In the genomic region with DNA sequence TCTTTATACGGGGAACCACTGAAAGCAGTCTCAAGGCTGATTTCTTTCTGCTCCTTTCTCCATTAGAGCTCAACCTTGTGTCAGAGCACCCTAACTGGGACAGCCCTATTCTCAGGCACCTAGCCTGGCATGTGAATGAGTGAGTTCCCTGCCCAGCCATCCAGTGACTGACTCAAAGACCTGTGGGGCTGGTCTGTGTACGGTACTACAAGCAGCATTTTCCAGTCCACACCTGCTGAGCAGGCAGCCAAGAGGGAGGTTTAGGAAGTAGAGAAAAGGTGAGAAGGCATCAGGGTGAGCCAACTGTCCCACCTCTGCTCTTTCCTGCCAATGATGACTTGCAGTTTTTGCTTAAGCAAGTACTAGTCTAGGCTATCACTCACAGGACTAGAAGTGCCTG, we compare ENCODE assay signal across 24 mouse cellular contexts.
DNase-seq lines count a peak whose midpoint lies in the region; ATAC-seq and TF ChIP-seq lines count a peak whose summit lies in the region.
"Had no signal": no experiment of that assay in that cellular context is flagged by ENCODE, and none has a peak within 500 bp of the region (broad histone marks: within the 10 kb centered on the region; RNA-seq: fewer than 3 reads in every experiment).

No protein-coding gene starts in this region.

- H3K4me3 ChIP-seq in kidney, embryonic 15.5 days (replicated peaks) = no peak overlapping the region
- H3K4me3 ChIP-seq in bone marrow macrophage, adult 2 months (ENCODE audit: insufficient read depth, low read length) = no peak overlapping the region
- H3K4me3 ChIP-seq in small intestine, adult 2 months (ENCODE audit: low read depth, low read length) = no peak overlapping the region
- H3K4me3 ChIP-seq: embryonic facial prominence, embryonic 15.5 days; erythroblast, embryonic 14.5 days; forebrain, embryonic 15.5 days; heart, adult 2 months; heart, embryonic 15.5 days had no signal

- 77% methylated on average over 2 of the region's 2 CpGs for WGBS in kidney, embryonic 15.5 days
- WGBS in small intestine, adult 2 months = 25% methylated on average over 2 of the region's 2 CpGs

- no peak for TF ChIP-seq CTCF in bone marrow macrophage, adult 2 months (IDR thresholded peaks at IDR 0.05; ENCODE audit: low read depth, low read length)
- no peak for TF ChIP-seq CTCF in small intestine, adult 2 months (IDR thresholded peaks at IDR 0.05; ENCODE audit: extremely low read depth, insufficient read length, insufficient replicate concordance, low read depth, low read length)

- H3K27me3 ChIP-seq in kidney, embryonic 15.5 days = peaks cover 7% of the 10 kb centered on the region; the same call in 1 of the 2 replicates
- H3K27me3 ChIP-seq in small intestine, adult 2 months (ENCODE audit: control insufficient read depth, insufficient read depth, low read length) = no peaks in the 10 kb centered on the region
- H3K27me3 ChIP-seq: embryonic facial prominence, embryonic 15.5 days; forebrain, embryonic 15.5 days; heart, embryonic 15.5 days had no signal

- H3K4me1 ChIP-seq in kidney, embryonic 15.5 days = no peaks in the 10 kb centered on the region
- H3K4me1 ChIP-seq in bone marrow macrophage, adult 2 months (ENCODE audit: control insufficient read depth, insufficient read depth, low read length) = peaks cover 8% of the 10 kb centered on the region
- H3K4me1 ChIP-seq in small intestine, adult 2 months (ENCODE audit: control insufficient read depth, insufficient read depth, insufficient read length, low read length) = peaks cover 4% of the 10 kb centered on the region; the same call in 1 of the 2 replicates
- H3K4me1 ChIP-seq: forebrain, embryonic 15.5 days; heart, embryonic 15.5 days had no signal

- H3K27ac ChIP-seq in kidney, embryonic 15.5 days = no peak overlapping the region
- H3K27ac ChIP-seq in bone marrow macrophage, adult 2 months (ENCODE audit: insufficient read depth, low read depth, low read length) = 0 out of 2 replicates have a peak overlapping the region, but pooled peaks have one; percentile 12
- peak overlapping the region; percentile 22; the same call in 1 of the 2 replicates for H3K27ac ChIP-seq in small intestine, adult 2 months (ENCODE audit: insufficient read depth, low read depth, low read length)
- H3K27ac ChIP-seq: embryonic facial prominence, embryonic 15.5 days; forebrain, embryonic 15.5 days; heart, adult 2 months; heart, embryonic 15.5 days had no signal

- no peaks in the 10 kb centered on the region for H3K36me3 ChIP-seq in kidney, embryonic 15.5 days
- H3K36me3 ChIP-seq in small intestine, adult 2 months (ENCODE audit: control insufficient read depth, insufficient read depth, low read length) = no peaks in the 10 kb centered on the region
- H3K36me3 ChIP-seq: embryonic facial prominence, embryonic 15.5 days; forebrain, embryonic 15.5 days; G1E; heart, embryonic 15.5 days had no signal

- no peak for TF ChIP-seq POLR2A in bone marrow macrophage, adult 2 months (IDR thresholded peaks at IDR 0.05; ENCODE audit: borderline replicate concordance, low read depth, low read length)
- no peak for TF ChIP-seq POLR2A in small intestine, adult 2 months (IDR thresholded peaks at IDR 0.05; ENCODE audit: low read depth, low read length)

- DNase-seq in kidney, adult 11 months = peak; percentile 17
- DNase-seq in kidney, postnatal 36 days = peak; percentile 3 to 9
- no peak for DNase-seq in kidney, adult 18-20 months
- DNase-seq: adrenal gland, adult 8-10 months; adrenal gland, postnatal 36 days; B cell, adult 2 months; cerebellum, adult 11 months; cerebellum, adult 8-10 months; cerebellum, postnatal 14 days; embryo, embryonic 11 days; gastrocnemius, postnatal 10 days; heart, adult 2 months; heart, postnatal 14 days had no signal

- H3K9ac ChIP-seq in kidney, embryonic 15.5 days = no peak overlapping the region
- H3K9ac ChIP-seq: embryonic facial prominence, embryonic 15.5 days; forebrain, embryonic 15.5 days; heart, embryonic 15.5 days had no signal

- no peak for ATAC-seq in kidney, embryonic 15.5 days (replicated peaks; ENCODE audit: low FRiP score)
- no peak; the same call in 1 of the 2 replicates for ATAC-seq in megakaryocyte progenitor cell, adult 5-6 weeks (replicated peaks; ENCODE audit: poor library complexity)
- ATAC-seq: CD4-positive, CD25-positive, alpha-beta regulatory T cell, adult 4 months; forebrain, embryonic 15.5 days had no signal

- no peaks in the 10 kb centered on the region for H3K9me3 ChIP-seq in kidney, embryonic 15.5 days (replicated peaks)
- H3K9me3 ChIP-seq: embryonic facial prominence, embryonic 15.5 days; forebrain, embryonic 15.5 days; G1E; heart, embryonic 15.5 days had no signal

- H3K4me2 ChIP-seq in kidney, embryonic 15.5 days = no peak overlapping the region
- H3K4me2 ChIP-seq: embryonic facial prominence, embryonic 15.5 days; forebrain, embryonic 15.5 days; heart, embryonic 11.5 days; heart, embryonic 15.5 days had no signal
